Mouse (Mus musculus): Measurements from ENCODE around the gene Il16.

Gene Il16

DNA sequence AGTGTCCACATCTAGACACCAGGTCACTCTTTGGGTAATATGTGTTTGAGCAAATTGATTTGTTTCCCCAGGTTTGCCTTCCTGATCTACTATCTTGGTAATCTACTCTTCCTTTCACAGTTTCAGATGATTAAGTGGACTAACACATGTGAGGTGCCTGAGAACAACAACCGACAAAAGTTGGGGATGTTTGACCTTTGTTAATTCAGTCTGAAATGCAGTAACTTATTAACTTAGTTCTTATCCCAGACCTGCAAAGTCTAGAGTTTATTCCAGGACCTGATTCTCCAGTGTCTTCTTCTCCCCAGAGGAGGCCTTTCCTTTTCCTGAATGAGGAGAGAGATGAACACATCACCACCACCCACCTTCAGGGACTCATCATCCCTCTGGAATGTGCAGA, 133.6 kb downstream of the Il16 start:
- no peak for DNase-seq (ENCODE audit: low spot score in 2 of 2)

DNA sequence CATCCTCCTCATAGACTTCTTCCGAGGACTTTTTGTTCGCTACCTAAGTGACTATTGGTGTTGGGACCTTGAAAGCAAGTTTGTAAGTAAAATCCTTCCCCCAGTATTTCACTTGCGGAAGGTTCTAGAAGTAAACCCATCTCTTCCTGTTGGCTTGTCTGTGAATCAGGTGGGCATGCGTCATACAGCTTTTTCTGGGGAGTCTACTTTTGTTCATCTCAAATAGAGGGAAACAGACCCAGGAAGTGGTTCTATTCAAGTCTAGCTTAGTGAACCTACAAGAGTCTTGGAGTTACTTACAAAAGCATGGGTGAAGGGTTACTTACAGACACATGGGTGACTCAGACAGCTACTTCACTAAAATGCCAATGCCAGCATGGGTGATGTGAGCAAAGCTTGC, 135.6 kb downstream of the Il16 start:
- no peak for DNase-seq (ENCODE audit: low spot score in 2 of 2)

DNA sequence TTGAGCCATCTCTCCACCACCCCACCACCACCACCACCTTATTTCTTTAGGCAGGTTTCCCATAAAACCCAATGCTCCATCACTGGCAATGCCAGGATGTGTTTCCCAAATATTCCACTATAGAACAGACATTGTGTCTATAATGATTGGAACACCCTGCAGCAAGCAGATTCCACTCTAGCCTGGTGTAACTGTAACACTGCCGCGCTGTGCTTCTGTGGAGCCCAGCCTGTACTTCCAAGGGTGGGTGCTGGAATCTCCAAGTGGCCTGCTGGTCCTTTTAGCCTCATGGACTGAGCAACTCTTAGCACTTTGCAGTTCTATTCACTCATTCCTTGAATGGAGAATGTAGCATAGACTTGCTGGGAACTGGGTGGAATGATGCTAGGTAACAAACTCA, 138.7 kb downstream of the Il16 start:
- DNase-seq (ENCODE audit: low spot score in 2 of 2), result no peak

DNA sequence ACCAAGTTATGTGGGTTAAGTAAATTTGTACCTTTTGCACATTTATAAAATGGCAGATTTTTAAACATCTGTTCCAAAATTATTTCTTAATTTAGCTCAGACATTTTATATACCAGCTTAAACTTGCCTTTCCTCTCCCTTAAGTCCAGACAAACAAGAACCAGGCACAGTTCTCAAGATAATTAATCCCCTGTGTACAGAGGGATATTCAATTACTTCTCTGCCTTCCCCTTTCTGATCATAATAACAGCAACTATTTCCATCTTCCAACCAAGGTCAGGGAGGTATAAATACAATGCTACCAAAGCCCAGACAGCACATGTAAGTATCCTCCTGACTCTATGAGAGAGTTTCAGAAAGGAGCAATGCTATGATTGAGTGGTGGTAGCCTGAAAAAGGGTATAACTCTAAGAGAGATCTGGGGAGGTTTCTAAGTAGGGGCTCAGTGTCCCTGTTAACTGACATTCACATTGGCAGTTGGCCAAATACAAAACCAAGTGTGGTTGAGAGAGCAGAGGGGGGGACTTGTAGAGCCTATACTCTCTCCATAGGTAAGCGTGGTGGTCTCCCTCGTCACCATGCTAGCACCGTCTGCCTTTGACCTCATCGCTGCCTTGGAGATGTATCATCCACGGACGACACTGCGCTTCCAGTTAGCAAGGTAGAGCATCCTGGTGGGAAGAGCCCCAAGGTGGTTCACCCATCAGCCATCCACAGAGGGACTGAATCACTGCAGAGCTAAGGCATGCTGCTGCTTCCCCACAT, 141.2 kb downstream of the Il16 start:
- no peak for DNase-seq (ENCODE audit: low spot score in 2 of 2)

DNA sequence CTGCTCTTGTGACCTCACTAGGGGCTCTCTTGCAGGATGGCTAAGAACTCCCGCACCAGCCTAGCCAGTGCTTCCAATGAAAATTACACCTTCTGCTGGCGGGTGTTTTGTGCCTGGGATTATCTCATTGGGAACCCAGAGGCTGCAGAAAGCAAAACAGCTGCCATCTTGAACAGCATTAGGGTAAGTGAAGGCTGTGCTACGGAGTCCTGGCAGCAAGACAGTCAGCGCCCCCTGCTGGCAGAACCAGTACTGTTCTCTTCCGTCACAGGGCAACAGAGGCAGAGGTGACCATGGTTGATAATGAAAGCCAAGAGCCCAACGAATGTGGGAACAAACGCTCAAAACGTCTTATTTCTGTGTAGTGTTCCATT, 145.6 kb downstream of the Il16 start:
- peak; percentile 48 to 50 for DNase-seq (ENCODE audit: low spot score in 2 of 2)

DNA sequence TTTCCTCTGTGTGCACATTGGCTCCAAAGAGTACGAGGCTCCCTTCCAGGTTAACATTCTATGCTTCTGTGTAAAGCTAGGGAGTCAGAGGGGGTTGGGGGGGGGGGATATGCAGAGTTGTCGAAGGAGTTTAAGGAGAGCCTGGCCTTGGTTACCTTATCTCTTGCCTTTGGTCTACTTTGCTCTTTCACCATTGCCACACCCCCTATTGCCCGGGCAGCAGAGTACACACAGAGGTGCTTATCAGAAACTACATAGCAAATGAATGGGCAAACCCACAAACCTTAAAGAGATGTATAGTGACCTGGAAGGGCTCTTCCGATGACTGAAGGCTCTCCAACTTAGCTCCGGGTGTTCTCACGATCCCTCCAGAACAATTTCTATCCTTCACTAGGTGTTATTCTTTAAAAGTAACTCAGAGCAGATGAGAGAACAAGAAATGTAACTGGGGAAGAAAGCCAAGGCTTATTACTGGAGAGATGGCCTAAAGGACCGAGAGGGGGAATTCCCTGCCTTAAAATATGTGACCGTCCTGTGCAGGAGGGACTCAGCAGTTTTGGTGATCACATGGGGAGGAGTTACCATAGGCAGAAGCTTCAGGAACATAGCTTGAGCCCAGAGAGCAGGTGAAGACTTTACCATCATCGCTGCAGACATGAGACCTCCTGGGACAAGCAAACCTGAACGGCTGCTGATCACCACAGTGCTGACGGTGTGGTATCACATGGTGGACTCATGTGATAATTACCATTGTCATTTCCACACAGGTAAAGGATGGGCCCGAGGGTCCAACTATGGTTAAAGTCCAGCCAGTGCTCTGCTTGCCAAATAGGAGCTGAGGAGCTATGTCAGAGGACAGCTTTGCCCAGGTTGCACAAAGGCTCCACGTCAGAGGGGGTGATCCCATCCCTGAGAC, 146.3 kb downstream of the Il16 start:
- DNase-seq (ENCODE audit: low spot score in 2 of 2), result no peak

DNA sequence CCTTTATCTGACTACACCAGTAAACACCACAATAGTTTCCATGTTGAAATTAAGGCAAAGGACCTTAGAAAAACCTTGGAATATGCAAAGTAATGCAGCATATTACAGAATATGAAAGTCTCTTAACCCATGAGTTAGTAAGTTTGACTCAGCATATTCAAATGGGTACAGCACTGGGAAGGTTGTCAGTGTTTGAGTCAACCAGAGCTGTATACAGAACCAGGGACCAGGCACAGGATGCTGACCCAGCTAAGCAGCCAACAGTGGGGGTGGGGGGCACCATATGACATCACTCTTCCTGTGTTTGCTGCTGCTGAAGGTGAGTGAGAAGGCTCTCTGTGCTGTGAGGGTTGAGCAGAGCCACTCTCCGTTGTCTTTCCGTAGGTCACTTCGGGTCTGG, 148.5 kb downstream of the Il16 start:
- DNase-seq (ENCODE audit: low spot score in 2 of 2), result no peak

DNA sequence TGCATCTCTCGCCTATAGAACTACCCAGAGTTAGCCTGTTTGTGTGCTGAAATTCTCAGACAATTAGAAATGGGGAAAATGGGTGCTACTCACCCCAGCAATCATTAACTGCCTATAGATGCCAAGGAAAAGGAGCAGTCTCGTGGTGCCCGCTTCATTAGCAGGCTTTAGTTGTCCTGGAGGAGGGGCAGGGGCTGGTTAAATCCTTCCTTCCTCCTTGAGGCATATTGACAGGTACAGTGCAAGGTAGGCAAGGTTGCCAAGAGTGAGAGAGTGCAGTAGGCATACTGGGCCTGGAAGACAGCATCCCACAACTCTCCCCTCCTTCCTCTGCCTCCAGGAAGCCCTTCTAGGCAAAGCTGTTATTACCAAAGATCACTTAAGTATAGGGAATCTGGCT, 151.5 kb downstream of the Il16 start:
- DNase-seq (ENCODE audit: low spot score in 2 of 2), result no peak
